Mouse (Mus musculus) midbrain, postnatal 0 days (tissue): ENCODE measurements around the gene Zbtb45. TPM values are rescaled to one million over a fixed set of nuclear protein-coding genes. Genes with fewer than 3 reads are reported as not detected.

Experiments
- ATAC-seq: fragments of 200-750 bp; cut with Nextera tagmentation; 2 replicates; pipeline ENCODE4 v1.8.0; 2017; ENCODE audit warnings: moderate number of reproducible peaks, mild to moderate bottlenecking, moderate TSS enrichment, moderate library complexity; ENCODE audit not compliant: low FRiP score
- DNase-seq: peaks from one replicate; pipeline ENCODE4 v3.0.0-alpha.2; 2015; ENCODE audit warnings: low spot score
- H3K27ac ChIP-seq: fragments of 300-500 bp; sonication (generic); 2 replicates; pipeline ENCODE4 v1.5.1; 2014; ENCODE audit warnings: low read depth, mild to moderate bottlenecking, low read length, mixed read lengths
- H3K27me3 ChIP-seq: fragments of 300-500 bp; sonication (generic); 2 replicates; pipeline ENCODE4 v1.6.1; 2014; ENCODE audit warnings: low read length, control low read depth, mixed read lengths; ENCODE audit not compliant: insufficient read depth
- H3K36me3 ChIP-seq: fragments of 300-500 bp; sonication (generic); 2 replicates; pipeline ENCODE4 v1.6.1; 2014; ENCODE audit warnings: low read length, control low read depth, mixed read lengths; ENCODE audit not compliant: insufficient read depth
- H3K4me1 ChIP-seq: fragments of 300-500 bp; sonication (generic); 2 replicates; pipeline ENCODE4 v1.6.1; 2014; ENCODE audit warnings: mild to moderate bottlenecking, control low read depth, antibody characterized with exemption, low read length, mixed read lengths; ENCODE audit not compliant: insufficient read depth
- H3K4me2 ChIP-seq: fragments of 300-500 bp; sonication (generic); 2 replicates; pipeline ENCODE4 v1.6.1; 2014; ENCODE audit warnings: low read depth, mild to moderate bottlenecking, low read length, mixed read lengths; ENCODE audit not compliant: poor library complexity, severe bottlenecking
- H3K4me3 ChIP-seq: fragments of 300-500 bp; sonication (generic); 2 replicates; pipeline ENCODE4 v1.5.1; 2014; ENCODE audit warnings: low read depth, mild to moderate bottlenecking, low read length, moderate library complexity
- H3K9ac ChIP-seq: fragments of 300-500 bp; sonication (generic); replicated peaks from 2 replicates; pipeline ENCODE4 v1.6.1; 2014; ENCODE audit warnings: mild to moderate bottlenecking, low read length, moderate library complexity, mixed read lengths; ENCODE audit not compliant: poor library complexity, severe bottlenecking
- H3K9me3 ChIP-seq: fragments of 300-500 bp; sonication (generic); 2 replicates; pipeline ENCODE4 v1.6.1; 2016; ENCODE audit warnings: low read length, control low read depth
- CTCF ChIP-seq: IDR thresholded peaks from 2 replicates; pipeline ENCODE4 v1.5.1; 2016; ENCODE audit warnings: antibody characterized with exemption, mild to moderate bottlenecking
- WGBS: fragments of 180-500 bp; shearing (Covaris S2); extraction: QIAGEN DNeasy Blood & Tissue Kit; methylation state at CpG from one replicate; pipeline ENCODE4 v1.1.7; 2014; 5-methylcytosine and 5-hydroxymethylcytosine counted together
- polyA plus RNA-seq: library from polyadenylated mRNA; unstranded; fragments of >200 nt; fragmentation: Nextera tagmentation; extraction: Ambion mirVana; gene quantifications from 2 replicates; pipeline ENCODE4 v1.2.1, GENCODE M21; 2015
- total RNA-seq: library from RNA; depleted of rRNA; stranded (reverse); fragments of >200 nt; gene quantifications from 2 replicates; pipeline ENCODE4 v1.2.3, GENCODE M21; 2014; rRNA removed

Gene Zbtb45
- total RNA-seq, result 37.5 and 70.8 TPM in 2 replicates
- 29.0 and 31.8 TPM in 2 replicates for polyA plus RNA-seq

- peak within 1 kb of the TSS; percentile 66 for H3K4me2 ChIP-seq
- peak within 1 kb of the TSS; percentile 91 for H3K27ac ChIP-seq
- H3K9me3 ChIP-seq, result no peaks in the 10 kb centered on the region
- DNase-seq (no peak), ATAC-seq (no peak)
- WGBS, result 12% methylated on average over 25 of the region's 26 CpGs
- peak within 1 kb of the TSS; percentile 89 for H3K9ac ChIP-seq
- H3K4me1 ChIP-seq, result 0 out of 2 replicates have a peak, but pooled peaks cover 4% of the 10 kb centered on the region
- H3K36me3 ChIP-seq, result peaks cover 24% of the 10 kb centered on the region
- H3K4me3 ChIP-seq, result peak within 1 kb of the TSS; percentile 71
- 0 out of 2 replicates have a peak, but pooled peaks cover 4% of the 10 kb centered on the region for H3K27me3 ChIP-seq
- 0 out of 2 replicates have a peak, but pooled peaks have one; percentile 7 for TF ChIP-seq CTCF
Observed at GRCm38 (mm10) chr7:13010005-13010908, at the start of gene Zbtb45. TSS of gene Zbtb45 (minus strand) at chr7:13010034.

- no peak for DNase-seq
- Histone ChIP-seq H3K27ac (no peak overlapping the region), H3K9me3 (no peaks in the 10 kb centered on the region), H3K36me3 (no peaks in the 10 kb centered on the region), H3K4me3 (no peak overlapping the region), H3K4me2 (no peak overlapping the region), H3K9ac (no peak overlapping the region), H3K27me3 (no peaks in the 10 kb centered on the region), H3K4me1 (no peaks in the 10 kb centered on the region; the same call in 1 of the 2 replicates)
- 87% methylated on average over 9 of the region's 9 CpGs for WGBS
- no peak for ATAC-seq
- TF ChIP-seq CTCF, result no peak
Observed at GRCm38 (mm10) chr7:13059536-13059935, 49.7 kb upstream of the Zbtb45 start.

DNA sequence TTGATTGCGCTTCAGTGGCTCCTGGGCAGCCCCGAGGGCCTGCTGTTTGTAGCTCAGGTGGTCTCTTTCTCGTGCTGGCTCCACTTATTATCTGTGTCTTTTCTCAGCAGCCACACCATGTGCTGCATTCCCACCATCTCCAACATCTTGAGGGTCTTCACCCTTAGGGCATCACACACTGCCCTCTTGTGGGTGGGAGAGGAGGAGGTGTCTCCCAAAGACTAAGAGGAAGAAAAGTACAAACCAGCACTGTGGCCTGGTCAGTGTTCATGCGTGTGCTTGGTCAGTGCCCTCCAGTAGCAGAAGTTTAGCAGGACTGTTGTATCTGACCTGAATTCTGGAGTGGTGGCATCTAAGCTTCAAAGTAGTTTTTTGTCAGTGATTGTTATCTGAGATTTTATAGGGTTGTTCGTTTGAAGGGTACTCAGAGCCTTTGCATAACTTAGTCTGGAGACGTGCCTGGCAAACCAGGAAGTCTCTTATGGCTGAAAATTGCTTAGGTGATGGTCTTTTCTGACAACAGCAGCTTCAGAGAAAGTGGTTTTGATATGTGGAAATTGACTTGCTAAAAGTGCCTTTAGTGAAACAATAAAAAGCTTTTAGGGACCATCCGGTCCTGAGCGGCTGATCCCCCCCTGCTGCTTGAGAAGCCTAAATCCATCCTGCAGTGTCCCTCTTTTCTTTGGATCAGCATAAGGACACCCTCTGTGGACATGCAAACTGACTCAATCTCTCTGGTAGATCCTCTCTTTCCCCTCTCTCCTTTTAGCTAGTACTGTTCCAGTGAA, 47.3 kb upstream of the Zbtb45 start:
- peak; percentile 47 for TF ChIP-seq CTCF
- no peak overlapping the region for H3K4me2 ChIP-seq
- H3K27ac ChIP-seq, result no peak overlapping the region
- no peaks in the 10 kb centered on the region for H3K27me3 ChIP-seq
- WGBS, result 47% methylated on average over 8 of the region's 8 CpGs
- no peaks in the 10 kb centered on the region for H3K9me3 ChIP-seq
- DNase-seq (no peak), ATAC-seq (no peak)
- peaks cover 5% of the 10 kb centered on the region; the same call in 1 of the 2 replicates for H3K4me1 ChIP-seq
- no peaks in the 10 kb centered on the region for H3K36me3 ChIP-seq
- H3K9ac ChIP-seq, result no peak overlapping the region
- H3K4me3 ChIP-seq, result no peak overlapping the region

DNA sequence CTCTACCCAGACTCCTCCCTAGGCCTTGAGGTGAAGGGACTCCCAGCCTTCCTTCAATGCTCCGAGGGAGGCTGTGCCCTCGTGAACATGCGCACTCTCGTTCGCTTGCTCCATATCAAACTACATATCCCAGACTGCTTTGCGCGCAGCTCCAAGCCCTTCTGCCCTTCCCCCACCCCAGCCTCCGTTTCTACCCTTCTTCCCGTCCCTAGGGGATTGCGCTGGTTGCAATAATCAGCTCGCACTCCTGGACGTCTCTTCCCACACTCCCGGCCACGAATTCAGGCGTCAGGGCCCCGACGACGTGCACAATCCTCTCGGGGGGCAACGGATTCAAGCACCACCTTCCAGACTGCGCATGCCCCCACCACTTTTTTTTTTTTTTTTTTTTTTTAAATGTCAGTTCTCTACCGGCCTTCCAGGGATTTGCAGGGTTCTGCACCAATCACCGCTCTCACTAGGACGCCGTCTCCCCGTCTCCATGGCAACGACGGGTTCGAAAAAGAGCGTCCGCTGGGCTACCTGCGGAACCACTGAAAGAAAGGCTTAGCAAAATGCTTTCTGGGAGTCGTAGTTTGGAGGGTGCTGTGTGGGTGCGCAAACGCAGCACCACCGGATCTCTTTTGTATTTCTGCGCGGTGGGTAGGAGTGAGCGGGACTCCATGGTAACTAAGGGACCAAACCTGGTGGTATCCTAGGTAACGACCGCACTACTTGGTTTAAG, 44.6 kb upstream of the Zbtb45 start, which contains the start of gene Mzf1:
Gene Mzf1, minus strand, starts transcription at position 478 of the 724 bp plus-strand sequence.
- peaks cover 5% of the 10 kb centered on the region; the same call in 1 of the 2 replicates for H3K4me1 ChIP-seq
- H3K4me3 ChIP-seq, result peak within 1 kb of the TSS; percentile 58
- no peaks in the 10 kb centered on the region for H3K9me3 ChIP-seq
- peak; percentile 99 for DNase-seq
- no peaks in the 10 kb centered on the region; the same call in 1 of the 2 replicates for H3K36me3 ChIP-seq
- ATAC-seq, result peak; percentile 96
- H3K27ac ChIP-seq, result peak within 1 kb of the TSS; percentile 81
- under 1% methylated on average over 41 of the region's 41 CpGs for WGBS
- TF ChIP-seq CTCF, result no peak
- peak within 1 kb of the TSS; percentile 42 for H3K9ac ChIP-seq
- no peaks in the 10 kb centered on the region for H3K27me3 ChIP-seq
- H3K4me2 ChIP-seq, result peak within 1 kb of the TSS; percentile 58

GRCm38 (mm10) chr7:13053961-13054286, 44.1 kb upstream of the Zbtb45 start:
- Histone ChIP-seq H3K4me3 (peak overlapping the region; percentile 58), H3K4me1 (peaks cover 5% of the 10 kb centered on the region; the same call in 1 of the 2 replicates), H3K9me3 (no peaks in the 10 kb centered on the region), H3K36me3 (no peaks in the 10 kb centered on the region; the same call in 1 of the 2 replicates), H3K27me3 (no peaks in the 10 kb centered on the region), H3K27ac (peak overlapping the region; percentile 81), H3K9ac (peak overlapping the region; percentile 42), H3K4me2 (peak overlapping the region; percentile 58)
- 2% methylated on average over 15 of the region's 15 CpGs for WGBS
- no peak; the same call in 1 of the 2 replicates for ATAC-seq
- no peak for TF ChIP-seq CTCF
- no peak for DNase-seq
